Mouse (Mus musculus) lung, embryonic 14.5 days (tissue): ENCODE measurements around the gene Ap3b1. TPM values are rescaled to one million over a fixed set of nuclear protein-coding genes. Genes with fewer than 3 reads are reported as not detected.

Experiments used
- ATAC-seq: fragments of 200-750 bp; cut with Nextera tagmentation; 2 replicates; pipeline ENCODE4 v1.8.0; 2017; ENCODE audit warnings: mild to moderate bottlenecking, moderate TSS enrichment, moderate library complexity; ENCODE audit not compliant: insufficient read depth
- DNase-seq: peaks from one replicate; pipeline ENCODE4 v3.0.0-alpha.2; 2015
- H3K27ac ChIP-seq: fragments of 300-500 bp; sonication (generic); 2 replicates; pipeline ENCODE4 v1.5.1; 2014; ENCODE audit warnings: low read depth, mild to moderate bottlenecking, moderate library complexity
- H3K27me3 ChIP-seq: fragments of 300-500 bp; sonication (generic); 2 replicates; pipeline ENCODE4 v1.6.1; 2014; ENCODE audit warnings: low read length, control low read depth; ENCODE audit not compliant: insufficient read depth
- H3K36me3 ChIP-seq: fragments of 300-500 bp; sonication (generic); 2 replicates; pipeline ENCODE4 v1.6.1; 2014; ENCODE audit warnings: control low read depth; ENCODE audit not compliant: insufficient read depth
- H3K4me1 ChIP-seq: fragments of 300-500 bp; sonication (generic); 2 replicates; pipeline ENCODE4 v1.6.1; 2014; ENCODE audit warnings: antibody characterized with exemption, control low read depth; ENCODE audit not compliant: insufficient read depth
- H3K4me2 ChIP-seq: fragments of 300-500 bp; sonication (generic); 2 replicates; pipeline ENCODE4 v1.6.1; 2014; ENCODE audit warnings: mild to moderate bottlenecking
- H3K4me3 ChIP-seq: fragments of 300-500 bp; sonication (generic); 2 replicates; pipeline ENCODE4 v1.5.1; 2014; ENCODE audit warnings: low read depth, low read length
- H3K9ac ChIP-seq: fragments of 300-500 bp; sonication (generic); 2 replicates; pipeline ENCODE4 v1.6.1; 2014
- H3K9me3 ChIP-seq: fragments of 300-500 bp; sonication (generic); 2 replicates; pipeline ENCODE4 v1.6.1; 2016; ENCODE audit warnings: low read depth, low read length, control low read depth
- CTCF ChIP-seq: IDR thresholded peaks from 2 replicates; pipeline ENCODE4 v1.5.1; 2016; ENCODE audit warnings: antibody characterized with exemption, low read depth
- WGBS: fragments of 180-500 bp; shearing (Covaris S2); extraction: QIAGEN DNeasy Blood & Tissue Kit; methylation state at CpG from one replicate; pipeline ENCODE4 v1.1.7; 2014; 5-methylcytosine and 5-hydroxymethylcytosine counted together
- microRNA-seq: library from miRNA; unstranded; fragments of <30 nt; microRNA quantifications from one replicate; pipeline ENCODE4, GENCODE M21; 2016; ENCODE audit warnings: borderline number of aligned reads
- polyA plus RNA-seq: library from polyadenylated mRNA; unstranded; fragments of >200 nt; fragmentation: Nextera tagmentation; extraction: Ambion mirVana; gene quantifications from 2 replicates; pipeline ENCODE4 v1.2.1, GENCODE M21; 2014

Gene Ap3b1
- polyA plus RNA-seq, 1 experiment from 2014 or later: 43.6 TPM

- Histone ChIP-seq H3K27me3 (no peaks in the 10 kb centered on the region), H3K27ac (no peak overlapping the region), H3K4me1 (no peaks in the 10 kb centered on the region), H3K36me3 (no peaks in the 10 kb centered on the region), H3K9me3 (no peaks in the 10 kb centered on the region), H3K4me2 (no peak overlapping the region), H3K9ac (no peak overlapping the region), H3K4me3 (no peak overlapping the region)
- DNase-seq (no peak), ATAC-seq (no peak)
- no peak for TF ChIP-seq CTCF
- 77% methylated on average over 10 of the region's 10 CpGs for WGBS
These were observed 250.2 kb downstream of the Ap3b1 start for GRCm38 (mm10) chr13:94608947-94609346.

Small RNAs within 50 kb of the gene (microRNA-seq; reads per million reads assigned to microRNA genes)
- not detected for gene Gm25109

Other genes with a start within 250 kb of the Ap3b1 start
- 25.4 and 28.8 TPM in 2 replicates for gene Scamp1, start 73.1 kb upstream of the Ap3b1 start, polyA plus RNA-seq